Mouse (Mus musculus) c-Kit-positive CD71-positive TER-119-positive erythroid progenitor cells, embryonic 14.5 days (primary cell): ENCODE data around the gene Ltc4s.

Experiments used
- DNase-seq: peaks from one replicate; pipeline ENCODE4 v3.0.0-alpha.2; 2013; ENCODE audit warnings: low spot score

The Ltc4s gene

DNA sequence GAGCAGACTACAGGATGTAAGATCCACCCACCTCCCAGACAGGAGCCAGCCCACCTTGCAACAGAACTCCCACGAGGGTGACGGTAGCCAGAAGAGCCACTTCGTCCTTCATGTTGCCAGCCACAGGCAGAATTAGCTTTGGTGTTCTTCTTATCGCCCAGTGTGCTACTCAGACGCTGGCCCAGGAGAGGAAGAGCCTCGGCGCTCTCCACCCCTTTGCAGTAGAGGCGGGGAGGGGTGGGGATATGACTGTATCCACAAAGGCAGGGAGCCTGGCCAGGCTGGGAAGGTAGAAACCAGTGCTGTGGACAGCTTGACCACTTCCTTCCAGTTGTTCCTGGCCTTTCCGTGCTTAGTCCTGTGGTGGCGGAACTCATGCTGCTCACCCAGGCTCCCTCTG, at the start of gene Ltc4s:
Gene Ltc4s, minus strand, starts transcription at position 293 of the 400 bp plus-strand sequence.
- peak; percentile 49 for DNase-seq

GRCm38 (mm10) chr11:50286428-50286827, 48.0 kb upstream of the Ltc4s start:
- no peak for DNase-seq

GRCm38 (mm10) chr11:50285696-50286095, 47.3 kb upstream of the Ltc4s start:
- DNase-seq: no peak

GRCm38 (mm10) chr11:50285263-50285662, 46.8 kb upstream of the Ltc4s start:
- no peak for DNase-seq

DNA sequence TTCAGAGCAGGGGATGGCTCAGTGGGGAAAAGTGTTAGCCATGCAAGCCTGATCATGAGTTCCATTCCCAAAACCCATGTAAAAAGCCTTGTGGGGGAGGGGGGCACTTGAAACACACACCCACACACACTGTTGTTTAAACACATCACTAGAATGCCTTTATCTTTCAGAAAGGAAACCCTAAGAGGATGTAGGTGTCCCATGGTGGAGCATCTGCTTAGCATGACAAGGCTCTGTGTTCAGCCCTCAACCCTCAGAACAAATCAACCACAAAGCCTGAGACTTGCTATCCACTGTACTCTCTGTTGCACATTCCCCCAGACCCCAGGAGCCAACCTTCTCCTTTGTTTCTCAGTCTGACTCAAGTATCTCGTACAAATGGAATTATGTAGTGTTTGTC, 41.6 kb upstream of the Ltc4s start:
- no peak for DNase-seq

GRCm38 (mm10) chr11:50279005-50279404, 40.6 kb upstream of the Ltc4s start:
- no peak for DNase-seq

DNA sequence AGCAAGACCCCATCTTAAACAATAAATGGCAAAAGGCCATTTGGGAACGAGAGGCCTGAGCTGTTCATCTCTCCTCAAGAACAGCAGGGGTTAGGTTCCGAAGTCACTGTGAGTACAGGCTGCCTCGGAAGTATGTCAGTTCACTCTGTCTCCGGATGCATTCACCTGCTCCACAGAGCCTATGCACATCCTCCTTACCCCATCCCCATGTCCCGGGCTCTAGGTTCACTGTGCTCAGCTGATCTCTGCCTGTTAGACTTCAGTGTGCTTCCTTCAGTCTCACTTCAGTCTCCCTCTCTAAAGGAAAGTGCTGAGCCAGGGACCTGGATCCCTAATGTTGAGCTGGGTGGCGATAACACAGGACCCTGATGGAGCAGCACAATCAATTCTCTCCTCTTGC, 39.3 kb upstream of the Ltc4s start:
- DNase-seq: no peak

- no peak for DNase-seq
Observed at GRCm38 (mm10) chr11:50277025-50277424, 38.6 kb upstream of the Ltc4s start.

DNA sequence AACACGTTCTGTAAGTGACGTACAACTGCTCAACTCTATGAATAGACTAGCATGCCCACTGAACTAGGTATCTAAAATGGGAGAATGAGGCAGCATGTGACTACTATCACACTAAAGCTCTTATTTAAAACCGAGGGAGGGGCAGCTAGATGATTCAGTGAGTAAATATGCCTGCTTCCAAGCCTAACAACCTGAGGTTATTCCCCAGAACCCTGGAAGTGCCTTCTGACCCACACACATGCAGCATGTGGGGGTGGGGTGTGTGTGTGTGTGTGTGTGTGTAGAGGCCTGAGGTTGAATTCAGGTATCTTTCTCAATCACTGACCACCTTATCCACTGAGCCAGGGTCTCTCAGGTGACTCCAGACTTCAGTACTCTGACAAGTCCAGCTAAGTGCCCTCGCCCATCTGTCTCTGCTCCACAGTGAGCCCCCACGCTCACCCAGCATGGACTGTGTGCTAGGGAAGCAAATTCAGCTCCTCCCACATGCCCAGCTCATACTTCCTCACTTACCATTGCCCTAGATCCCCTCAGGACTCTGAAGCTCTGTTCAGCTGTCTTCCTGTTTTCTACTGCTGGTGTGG, 37.2 kb upstream of the Ltc4s start:
- DNase-seq: no peak

- no peak for DNase-seq
Observed at GRCm38 (mm10) chr11:50275077-50275476, 36.7 kb upstream of the Ltc4s start.

DNA sequence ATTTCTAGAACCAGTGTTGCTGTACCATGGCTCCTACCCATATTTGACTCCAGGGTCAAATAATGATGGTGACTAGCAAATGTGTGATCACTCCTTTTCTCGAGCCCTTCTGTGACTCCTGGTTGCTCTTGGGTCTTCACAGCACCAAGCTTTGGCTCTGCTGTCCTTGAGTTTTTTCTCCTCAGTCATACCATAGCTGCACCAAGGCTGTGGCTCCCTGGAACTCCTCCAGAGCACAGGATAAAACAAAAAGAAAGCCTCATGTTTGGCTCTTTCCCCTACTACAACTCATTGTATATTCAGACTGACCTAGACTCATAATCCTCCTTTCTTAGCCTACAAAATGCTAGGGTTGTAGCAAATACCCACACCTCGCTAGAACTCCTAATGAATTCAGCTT, 34.4 kb upstream of the Ltc4s start:
- no peak for DNase-seq

GRCm38 (mm10) chr11:50269885-50270284, 31.5 kb upstream of the Ltc4s start:
- no peak for DNase-seq

DNA sequence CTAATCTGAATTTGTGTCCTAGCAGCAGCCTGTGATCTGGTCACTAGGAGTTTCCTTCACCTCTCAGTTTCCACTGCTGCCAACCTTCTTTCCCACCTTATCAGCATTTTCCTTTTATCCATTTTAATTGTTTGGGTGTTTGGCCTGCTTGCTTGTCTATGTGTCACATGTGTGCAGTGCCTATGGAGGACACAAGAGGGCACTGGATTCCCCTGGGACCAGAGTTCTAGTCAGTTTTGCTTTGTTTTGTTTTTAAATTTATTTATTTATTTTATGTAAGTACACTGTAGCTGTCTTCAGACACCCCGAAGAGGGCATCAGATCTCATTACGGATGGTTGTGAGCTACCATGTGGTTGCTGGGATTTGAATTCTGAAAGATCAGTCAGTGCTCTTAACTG, 30.7 kb upstream of the Ltc4s start:
- DNase-seq: no peak

- DNase-seq: no peak
Observed at GRCm38 (mm10) chr11:50266997-50267396, 28.6 kb upstream of the Ltc4s start.

DNA sequence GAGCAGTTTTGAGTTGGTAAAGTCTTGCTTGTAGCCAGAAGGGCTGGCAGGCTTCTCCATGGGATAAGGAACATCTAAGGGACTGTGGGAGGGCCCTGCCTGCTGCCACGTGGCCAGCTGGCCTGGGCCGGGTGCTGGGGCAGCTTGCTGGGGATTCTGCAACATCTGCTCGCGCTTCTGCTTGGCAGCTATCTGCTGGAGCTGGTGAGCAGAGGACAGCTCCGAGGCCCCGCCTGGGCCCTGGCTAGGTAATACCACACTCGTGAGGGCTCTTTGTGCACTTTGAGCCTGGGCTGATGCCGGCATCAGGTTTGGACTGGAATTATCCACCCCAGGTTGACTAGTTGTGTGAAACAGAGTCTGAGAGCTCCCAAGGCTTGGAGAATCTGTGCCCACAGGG, 27.5 kb upstream of the Ltc4s start:
- DNase-seq: no peak

DNA sequence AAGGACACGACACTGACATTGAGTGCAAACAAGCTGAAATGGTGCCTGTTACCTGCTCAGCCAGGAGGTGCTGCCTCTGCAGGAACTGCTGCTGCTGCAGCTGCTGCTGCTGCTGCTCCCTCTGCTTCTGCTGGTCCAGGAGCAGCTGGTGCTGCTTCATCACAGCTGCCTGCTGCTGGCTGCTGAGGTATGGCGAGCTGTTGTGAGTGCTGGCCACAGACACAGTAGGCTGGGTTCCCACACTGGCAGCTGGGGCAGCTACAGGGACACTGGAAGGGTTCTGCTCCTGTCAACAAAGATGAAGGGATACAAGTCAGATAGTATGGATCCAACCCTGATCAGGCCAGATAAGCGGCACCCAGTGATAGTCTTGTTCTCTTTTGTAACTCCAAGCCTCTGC, 24.8 kb upstream of the Ltc4s start:
- no peak for DNase-seq

DNA sequence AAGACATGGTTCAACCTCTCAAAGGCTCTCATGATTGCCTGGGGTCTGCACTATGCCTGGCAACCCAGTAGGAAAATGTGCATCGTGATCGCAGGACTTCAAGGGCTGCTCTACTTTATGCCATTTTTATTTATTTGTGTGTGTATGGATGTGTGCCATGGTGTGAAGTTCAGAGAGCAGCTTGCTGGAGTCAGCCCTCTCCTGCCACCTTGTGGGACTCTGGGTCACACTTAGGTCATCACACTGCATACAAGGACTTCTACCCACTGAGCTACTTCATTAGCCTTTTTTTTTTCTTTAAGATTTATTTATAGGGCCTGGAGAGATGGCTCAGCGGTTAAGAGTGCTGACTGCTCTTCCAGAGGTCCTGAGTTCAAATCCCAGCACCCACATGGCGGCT, 23.6 kb upstream of the Ltc4s start:
- DNase-seq: no peak

- DNase-seq: no peak
Observed at GRCm38 (mm10) chr11:50258310-50258709, 19.9 kb upstream of the Ltc4s start.

- DNase-seq: no peak
Observed at GRCm38 (mm10) chr11:50256615-50257014, 18.2 kb upstream of the Ltc4s start.

DNA sequence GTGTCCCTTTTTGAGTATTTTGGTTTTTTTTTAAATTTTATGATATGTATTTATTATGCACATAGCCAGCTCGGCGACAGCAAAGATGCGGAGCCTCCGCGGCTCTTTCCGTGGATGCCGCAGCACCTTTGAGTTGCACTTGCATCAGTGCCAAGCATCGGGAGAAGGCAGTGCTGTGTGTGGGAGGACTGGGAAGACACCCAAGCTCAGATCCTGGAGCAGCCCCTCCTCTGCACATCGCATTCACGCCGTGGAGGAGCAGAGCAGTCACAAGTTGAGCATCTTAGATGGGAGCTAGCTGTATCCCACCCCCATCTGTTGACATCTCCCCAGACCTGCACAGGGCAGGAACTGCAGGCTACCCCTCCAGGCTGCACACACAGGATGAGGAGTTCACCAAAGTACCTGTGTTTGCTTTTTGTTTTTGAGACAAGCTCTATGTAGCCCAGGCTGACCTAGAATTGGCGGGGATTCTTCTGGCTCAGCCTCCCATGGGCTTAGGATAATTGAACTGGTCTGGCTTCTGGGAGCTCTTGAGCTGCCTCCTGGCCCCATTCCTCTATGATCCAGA, 15.7 kb upstream of the Ltc4s start:
- no peak for DNase-seq

GRCm38 (mm10) chr11:50253393-50253792, 15.0 kb upstream of the Ltc4s start:
- no peak for DNase-seq

- no peak for DNase-seq
Observed at GRCm38 (mm10) chr11:50252684-50253265, 14.4 kb upstream of the Ltc4s start.

DNA sequence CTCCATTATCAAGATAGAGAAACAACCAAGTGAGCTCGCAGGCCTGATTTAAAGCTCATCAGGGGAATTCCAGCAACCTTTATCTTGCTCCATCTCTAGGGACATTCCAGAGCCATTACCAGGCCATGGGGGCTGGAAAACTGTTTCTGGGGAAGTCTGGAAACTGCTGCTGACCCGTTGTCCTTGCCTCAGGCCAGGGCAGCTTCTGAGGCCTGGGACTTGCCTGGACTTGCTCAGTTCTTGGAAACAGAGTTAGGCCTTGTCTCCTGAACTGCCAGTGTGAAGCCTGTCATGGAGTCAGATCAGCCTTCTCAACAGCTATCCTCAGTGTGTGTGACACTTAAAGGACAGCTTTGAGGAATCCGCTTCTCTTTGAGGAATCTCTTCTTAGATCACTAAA, 13.8 kb upstream of the Ltc4s start:
- DNase-seq: no peak
